Mouse (Mus musculus) T-cell, adult 66 days (primary cell): ENCODE results near the gene Gm49333. TPM values are rescaled to one million over a fixed set of nuclear protein-coding genes. Genes with fewer than 3 reads are reported as not detected.

ENCODE experiments used
- total RNA-seq, 2 experiments: library from RNA; stranded (reverse); gene quantifications; 3 replicates in 1 of 2; 4 replicates in 1 of 2; pipeline ENCODE4 v1.2.4; 2023

Gene Gm49333
- total RNA-seq: not detected

GRCm38 (mm10) chr16:20611357-20612227, at the start of gene Gm49333, which contains the start of the genes Eef1akmt4 and Alg3:
Gene Gm49333, plus strand, starts transcription at chr16:20611610.
Gene Eef1akmt4, plus strand, starts transcription at chr16:20611593.
Gene Alg3, minus strand, starts transcription at chr16:20611735.

GRCm38 (mm10) chr16:20589366-20589938, 22.0 kb upstream of the Gm49333 start, which contains the start of gene Vwa5b2:
Gene Vwa5b2, plus strand, starts transcription at chr16:20589471.

GRCm38 (mm10) chr16:20621191-20621990, 10.0 kb downstream of the Gm49333 start, which contains the start of gene Camk2n2:
Gene Camk2n2, minus strand, starts transcription at chr16:20621287.

GRCm38 (mm10) chr16:20629731-20630634, 18.6 kb downstream of the Gm49333 start, which contains the start of gene Ece2:
Gene Ece2, plus strand, starts transcription at chr16:20629828.

GRCm38 (mm10) chr16:20651076-20651946, 39.9 kb downstream of the Gm49333 start, which contains the start of gene Psmd2:
Gene Psmd2, plus strand, starts transcription at chr16:20651652.

GRCm38 (mm10) chr16:20668013-20668412, 56.6 kb downstream of the Gm49333 start, which contains the start of gene Eif4g1:
Gene Eif4g1, plus strand, starts transcription at chr16:20668313.

GRCm38 (mm10) chr16:20693111-20693701, 81.8 kb downstream of the Gm49333 start, which contains the start of gene Fam131a:
Gene Fam131a, plus strand, starts transcription at chr16:20693241.

Other genes with a start within 250 kb of the Gm49333 start
- gene Abcc5, start 185.2 kb upstream of the Gm49333 start, total RNA-seq: 10 to 100 TPM; 74.4 to 79.5 TPM
- 10 to 100 TPM; 50.6 to 52.9 TPM for gene Eif2b5, start 112.8 kb upstream of the Gm49333 start, total RNA-seq
- 10 to 100 TPM; 42.8 to 42.9 TPM for gene Dvl3, start 94.6 kb upstream of the Gm49333 start, total RNA-seq
- gene Ap2m1, start 76.1 kb upstream of the Gm49333 start, total RNA-seq: 100 to 1,000 TPM; 172 to 203 TPM
- 100 to 1,000 TPM in 1 of 2 experiments, 10 to 100 TPM in 1; 88.3 to 112 TPM for gene Abcf3, start 63.0 kb upstream of the Gm49333 start, total RNA-seq
- under 1 TPM in 1 of 2 experiments, not detected in 1; 0.33 TPM for gene Vwa5b2, start 22.1 kb upstream of the Gm49333 start, total RNA-seq
- 10 to 100 TPM; 10.3 to 11.8 TPM for gene Eef1akmt4, start within 50 bp of the Gm49333 start, total RNA-seq
- 10 to 100 TPM; 11.3 to 13.0 TPM for gene Alg3, start 125 bp downstream of the Gm49333 start, total RNA-seq
- not detected for gene Camk2n2, start 9.7 kb downstream of the Gm49333 start, total RNA-seq
- gene Ece2, start 18.2 kb downstream of the Gm49333 start, total RNA-seq: not detected
- 100 to 1,000 TPM; 116 to 129 TPM for gene Psmd2, start 40.0 kb downstream of the Gm49333 start, total RNA-seq
- 100 to 1,000 TPM; 305 to 311 TPM for gene Eif4g1, start 56.7 kb downstream of the Gm49333 start, total RNA-seq
- gene Fam131a, start 81.6 kb downstream of the Gm49333 start, total RNA-seq: 1 to 10 TPM; 2.2 to 2.5 TPM
- gene Polr2h, start 106.1 kb downstream of the Gm49333 start, total RNA-seq: 10 to 100 TPM; 23.6 to 24.4 TPM
- 1 to 10 TPM; 3.0 to 4.6 TPM for gene Clcn2, start 106.1 kb downstream of the Gm49333 start, total RNA-seq
- not detected for gene Chrd, start 121.5 kb downstream of the Gm49333 start, total RNA-seq
- not detected for gene Thpo, start 122.9 kb downstream of the Gm49333 start, total RNA-seq